Mouse (Mus musculus) limb, embryonic 15.5 days (tissue): ENCODE results near the gene Egln2. TPM values are rescaled to one million over a fixed set of nuclear protein-coding genes. Genes with fewer than 3 reads are reported as not detected.
A peak's percentile ranks its signal among the peaks of the same experiment; 100 is the strongest.

Experiments
- ATAC-seq: fragments of 200-750 bp; cut with Nextera tagmentation; 2 replicates; pipeline ENCODE4 v1.8.0; 2017; ENCODE audit warnings: low read depth, moderate TSS enrichment; ENCODE audit not compliant: insufficient number of reproducible peaks, low FRiP score, low TSS enrichment
- H3K27ac ChIP-seq: fragments of 300-500 bp; sonication (generic); 2 replicates; pipeline ENCODE4 v1.5.1; 2015; ENCODE audit warnings: moderate library complexity, mild to moderate bottlenecking, inconsistent platforms
- H3K27me3 ChIP-seq: fragments of 300-500 bp; sonication (generic); 2 replicates; pipeline ENCODE4 v1.6.1; 2015; ENCODE audit warnings: inconsistent platforms
- H3K36me3 ChIP-seq: fragments of 300-500 bp; sonication (generic); 2 replicates; pipeline ENCODE4 v1.6.1; 2015; ENCODE audit warnings: inconsistent platforms
- H3K4me1 ChIP-seq: fragments of 300-500 bp; sonication (generic); 2 replicates; pipeline ENCODE4 v1.6.1; 2015; ENCODE audit warnings: inconsistent platforms
- H3K4me2 ChIP-seq: fragments of 300-500 bp; sonication (generic); 2 replicates; pipeline ENCODE4 v1.6.1; 2015; ENCODE audit warnings: mild to moderate bottlenecking, inconsistent platforms
- H3K4me3 ChIP-seq: fragments of 300-500 bp; sonication (generic); 2 replicates; pipeline ENCODE4 v1.5.1; 2015; ENCODE audit warnings: mild to moderate bottlenecking, inconsistent platforms
- H3K9ac ChIP-seq: fragments of 300-500 bp; sonication (generic); 2 replicates; pipeline ENCODE4 v1.6.1; 2015; ENCODE audit warnings: inconsistent platforms
- H3K9me3 ChIP-seq: fragments of 300-500 bp; sonication (generic); 2 replicates; pipeline ENCODE4 v1.6.1; 2016; ENCODE audit warnings: inconsistent platforms
- WGBS: fragments of 180-500 bp; shearing (Covaris S2); methylation state at CpG from one replicate; pipeline ENCODE4 v1.1.7; 2015; 5-methylcytosine and 5-hydroxymethylcytosine counted together
- polyA plus RNA-seq: library from polyadenylated mRNA; unstranded; fragments of >200 nt; fragmentation: Nextera tagmentation; extraction: Ambion mirVana; gene quantifications from 2 replicates; pipeline ENCODE4 v1.2.1, GENCODE M21; 2015

Gene Egln2
- polyA plus RNA-seq, 1 experiment from 2014 or later, result 74.5 TPM

GRCm38 (mm10) chr7:27185986-27186385, 19.4 kb upstream of the Egln2 start:
- H3K36me3 ChIP-seq, result peaks cover 69% of the 10 kb centered on the region
- H3K4me2 ChIP-seq, result no peak overlapping the region
- H3K4me1 ChIP-seq, result peaks cover 6% of the 10 kb centered on the region
- no peaks in the 10 kb centered on the region for H3K9me3 ChIP-seq
- no peak overlapping the region for H3K27ac ChIP-seq
- no peak overlapping the region for H3K4me3 ChIP-seq
- WGBS, result 95% methylated on average over 5 of the region's 5 CpGs
- no peak overlapping the region for H3K9ac ChIP-seq
- H3K27me3 ChIP-seq, result no peaks in the 10 kb centered on the region
- ATAC-seq, result no peak

- peaks cover 7% of the 10 kb centered on the region for H3K4me1 ChIP-seq
- no peak overlapping the region for H3K27ac ChIP-seq
- no peak overlapping the region for H3K4me3 ChIP-seq
- H3K9ac ChIP-seq, result no peak overlapping the region
- WGBS, result 61% methylated on average over 3 of the region's 3 CpGs
- peaks cover 59% of the 10 kb centered on the region for H3K36me3 ChIP-seq
- no peak for ATAC-seq
- H3K27me3 ChIP-seq, result no peaks in the 10 kb centered on the region
- no peak overlapping the region for H3K4me2 ChIP-seq
- no peaks in the 10 kb centered on the region for H3K9me3 ChIP-seq
These were observed 18.4 kb upstream of the Egln2 start for GRCm38 (mm10) chr7:27184964-27185363.

- Histone ChIP-seq H3K27me3 (no peaks in the 10 kb centered on the region), H3K36me3 (peaks cover 34% of the 10 kb centered on the region), H3K27ac (0 out of 2 replicates have a peak overlapping the region, but pooled peaks have one; percentile 27), H3K4me3 (no peak overlapping the region), H3K4me2 (no peak overlapping the region), H3K9ac (no peak overlapping the region), H3K9me3 (no peaks in the 10 kb centered on the region), H3K4me1 (peaks cover 16% of the 10 kb centered on the region)
- WGBS, result 78% methylated on average over 1 of the region's 1 CpGs
- no peak for ATAC-seq
These were observed 15.9 kb upstream of the Egln2 start for GRCm38 (mm10) chr7:27182498-27182897.

- H3K9ac ChIP-seq, result peak within 1 kb of the TSS; percentile 14; the same call in 1 of the 2 replicates
- H3K36me3 ChIP-seq, result peaks cover 21% of the 10 kb centered on the region
- H3K27me3 ChIP-seq, result no peaks in the 10 kb centered on the region
- H3K27ac ChIP-seq, result peak within 1 kb of the TSS; percentile 87
- WGBS, result 58% methylated on average over 14 of the region's 14 CpGs
- peak; percentile 4; the same call in 1 of the 2 replicates for ATAC-seq
- H3K4me1 ChIP-seq, result peaks cover 16% of the 10 kb centered on the region
- H3K4me3 ChIP-seq, result peak within 1 kb of the TSS; percentile 84
- no peaks in the 10 kb centered on the region for H3K9me3 ChIP-seq
- peak within 1 kb of the TSS; percentile 55 for H3K4me2 ChIP-seq
These were observed 14.5 kb upstream of the Egln2 start, which contains the start of the genes Gm21983 and Mia for GRCm38 (mm10) chr7:27180837-27181695. Gene Gm21983 (minus strand): TSS chr7:27181086. Gene Mia (minus strand): TSS chr7:27181157.

GRCm38 (mm10) chr7:27180036-27180435, 13.4 kb upstream of the Egln2 start:
- Histone ChIP-seq H3K9ac (no peak overlapping the region), H3K27me3 (no peaks in the 10 kb centered on the region), H3K36me3 (peaks cover 21% of the 10 kb centered on the region), H3K4me1 (peaks cover 16% of the 10 kb centered on the region), H3K9me3 (no peaks in the 10 kb centered on the region), H3K27ac (peak overlapping the region; percentile 87), H3K4me2 (peak overlapping the region; percentile 55), H3K4me3 (peak overlapping the region; percentile 84)
- WGBS, result 46% methylated on average over 5 of the region's 5 CpGs
- ATAC-seq, result no peak

GRCm38 (mm10) chr7:27179217-27179918, 12.8 kb upstream of the Egln2 start:
- Histone ChIP-seq H3K36me3 (peaks cover 21% of the 10 kb centered on the region), H3K4me2 (peak overlapping the region; percentile 55), H3K4me3 (peak overlapping the region; percentile 84), H3K9ac (no peak overlapping the region), H3K4me1 (peaks cover 16% of the 10 kb centered on the region), H3K27me3 (no peaks in the 10 kb centered on the region), H3K27ac (peak overlapping the region; percentile 87), H3K9me3 (no peaks in the 10 kb centered on the region)
- WGBS, result 43% methylated on average over 16 of the region's 16 CpGs
- no peak for ATAC-seq

- peaks cover 16% of the 10 kb centered on the region for H3K4me1 ChIP-seq
- H3K27ac ChIP-seq, result peak within 1 kb of the TSS; percentile 98
- peaks cover 26% of the 10 kb centered on the region for H3K36me3 ChIP-seq
- peak within 1 kb of the TSS; percentile 84 for H3K4me3 ChIP-seq
- under 1% methylated on average over 52 of the region's 53 CpGs for WGBS
- peak; percentile 97 for ATAC-seq
- no peaks in the 10 kb centered on the region for H3K9me3 ChIP-seq
- H3K9ac ChIP-seq, result peak within 1 kb of the TSS; percentile 61
- no peaks in the 10 kb centered on the region for H3K27me3 ChIP-seq
- H3K4me2 ChIP-seq, result peak within 1 kb of the TSS; percentile 55
These were observed 12.0 kb upstream of the Egln2 start, which contains the start of gene Rab4b for GRCm38 (mm10) chr7:27178324-27179216. Gene Rab4b (minus strand): TSS chr7:27178896.

GRCm38 (mm10) chr7:27177942-27178323, 11.3 kb upstream of the Egln2 start:
- H3K36me3 ChIP-seq, result peaks cover 32% of the 10 kb centered on the region
- H3K4me3 ChIP-seq, result peak overlapping the region; percentile 84
- WGBS, result 18% methylated on average over 4 of the region's 4 CpGs
- no peaks in the 10 kb centered on the region for H3K9me3 ChIP-seq
- peak overlapping the region; percentile 46 for H3K4me2 ChIP-seq
- ATAC-seq, result no peak
- peak overlapping the region; percentile 98 for H3K27ac ChIP-seq
- H3K27me3 ChIP-seq, result no peaks in the 10 kb centered on the region
- H3K4me1 ChIP-seq, result peaks cover 16% of the 10 kb centered on the region
- H3K9ac ChIP-seq, result 0 out of 2 replicates have a peak overlapping the region, but pooled peaks have one; percentile 61

GRCm38 (mm10) chr7:27174896-27175295, 8.3 kb upstream of the Egln2 start:
- Histone ChIP-seq H3K9ac (no peak overlapping the region), H3K4me3 (no peak overlapping the region), H3K9me3 (no peaks in the 10 kb centered on the region), H3K4me1 (peaks cover 8% of the 10 kb centered on the region), H3K27me3 (no peaks in the 10 kb centered on the region), H3K27ac (no peak overlapping the region), H3K4me2 (no peak overlapping the region), H3K36me3 (peaks cover 54% of the 10 kb centered on the region)
- 95% methylated on average over 7 of the region's 7 CpGs for WGBS
- no peak for ATAC-seq

GRCm38 (mm10) chr7:27174496-27174895, 7.9 kb upstream of the Egln2 start:
- Histone ChIP-seq H3K9me3 (no peaks in the 10 kb centered on the region), H3K4me1 (peaks cover 4% of the 10 kb centered on the region), H3K4me2 (no peak overlapping the region), H3K9ac (no peak overlapping the region), H3K36me3 (peaks cover 54% of the 10 kb centered on the region), H3K27me3 (no peaks in the 10 kb centered on the region), H3K27ac (no peak overlapping the region), H3K4me3 (no peak overlapping the region)
- 96% methylated on average over 15 of the region's 15 CpGs for WGBS
- ATAC-seq, result no peak

GRCm38 (mm10) chr7:27170981-27171380, 4.4 kb upstream of the Egln2 start:
- no peaks in the 10 kb centered on the region for H3K9me3 ChIP-seq
- H3K4me2 ChIP-seq, result no peak overlapping the region
- no peak for ATAC-seq
- H3K27ac ChIP-seq, result no peak overlapping the region
- peaks cover 12% of the 10 kb centered on the region for H3K4me1 ChIP-seq
- H3K27me3 ChIP-seq, result no peaks in the 10 kb centered on the region
- 85% methylated on average over 3 of the region's 3 CpGs for WGBS
- H3K9ac ChIP-seq, result no peak overlapping the region
- peaks cover 54% of the 10 kb centered on the region for H3K36me3 ChIP-seq
- no peak overlapping the region for H3K4me3 ChIP-seq
